Mouse (Mus musculus): ENCODE data around the gene Dlgap1. TPM values are rescaled to one million over a fixed set of nuclear protein-coding genes. Genes with fewer than 3 reads are reported as not detected.

Dlgap1 gene
- polyA plus RNA-seq, 1 experiment: 367 TPM

GRCm38 (mm10) chr17:70748476-70748830 lies 779.6 kb downstream of the Dlgap1 start:
- no peak for DNase-seq (ENCODE audit: extremely low spot score in 1 of 2, low spot score in 1 of 2)

DNA sequence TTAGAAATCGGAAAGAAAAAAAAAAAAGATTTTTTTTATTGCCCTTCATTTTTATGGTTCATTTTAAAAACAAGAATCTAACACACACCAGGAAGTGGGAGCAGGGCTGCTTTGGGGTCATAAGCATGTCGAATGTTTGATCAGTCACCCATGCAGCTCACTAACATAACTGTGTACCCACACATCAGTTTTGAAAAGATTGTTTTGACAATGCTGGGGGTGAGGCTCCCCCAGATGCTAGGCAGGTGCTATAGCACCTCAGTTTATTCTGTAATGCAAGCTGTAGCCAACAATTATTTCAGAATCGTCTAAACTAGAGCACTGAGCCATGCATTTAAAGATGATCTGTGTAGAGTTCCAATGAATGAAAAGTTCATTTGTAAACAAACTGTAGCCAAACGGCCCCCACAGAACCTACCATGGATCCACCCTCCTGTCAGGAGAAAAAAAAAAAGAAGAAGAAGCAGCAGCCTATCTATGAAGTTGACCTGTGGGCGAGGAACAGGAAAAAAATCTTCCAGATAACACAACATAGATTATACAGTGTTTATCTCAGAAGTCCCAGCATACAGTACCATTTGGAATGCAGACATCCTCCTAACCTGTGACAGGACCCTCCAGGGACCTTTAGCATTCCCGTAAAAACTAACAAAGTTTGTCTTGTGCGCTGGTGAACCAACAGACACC lies 780.2 kb downstream of the Dlgap1 start:
- no peak for DNase-seq (ENCODE audit: extremely low spot score in 1 of 2, low spot score in 1 of 2)

DNA sequence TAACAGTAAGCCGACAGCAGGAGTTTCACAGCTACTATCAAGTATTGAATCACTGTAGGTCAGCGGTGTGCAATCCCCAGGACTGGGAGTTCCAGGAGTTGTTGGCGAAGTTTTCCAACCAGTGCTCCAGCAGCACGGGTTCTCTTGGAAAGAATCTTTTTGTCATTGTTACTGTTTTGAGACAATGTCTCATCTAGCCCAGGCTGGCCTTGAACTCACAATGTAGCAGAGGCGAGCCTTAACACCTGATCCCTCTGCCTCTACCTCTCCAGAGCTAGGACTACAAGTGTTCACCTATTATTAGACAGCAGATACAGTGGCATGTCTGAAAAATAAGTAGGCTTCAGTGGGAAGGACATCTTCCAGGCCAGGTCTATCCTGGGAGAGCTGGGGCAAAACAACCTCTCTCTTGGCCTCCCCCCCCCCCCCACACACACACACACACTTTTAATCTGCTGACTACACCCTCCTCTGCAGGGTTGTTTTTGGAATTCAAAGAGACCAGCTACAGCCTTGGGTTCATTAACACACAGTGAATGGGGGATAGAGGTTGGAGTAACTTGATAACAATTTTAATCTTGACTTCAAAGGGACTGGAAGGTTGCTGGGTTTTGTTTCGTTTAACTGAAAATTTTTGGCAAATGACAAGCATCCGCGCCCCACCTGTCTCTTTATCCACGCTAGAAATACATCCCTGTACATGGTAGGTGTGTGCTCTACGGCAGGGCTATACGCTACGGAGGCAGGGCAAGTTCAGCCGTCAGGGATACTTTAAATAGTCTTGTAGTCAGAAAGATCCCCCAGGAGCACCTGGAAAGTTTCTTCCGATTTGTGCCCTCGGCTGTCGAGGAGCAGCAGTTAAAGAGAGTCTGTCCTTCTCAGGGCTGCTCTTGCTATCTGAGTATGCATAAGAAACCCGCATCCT lies 781.6 kb downstream of the Dlgap1 start:
- DNase-seq (ENCODE audit: extremely low spot score in 1 of 2, low spot score in 1 of 2): no peak

DNA sequence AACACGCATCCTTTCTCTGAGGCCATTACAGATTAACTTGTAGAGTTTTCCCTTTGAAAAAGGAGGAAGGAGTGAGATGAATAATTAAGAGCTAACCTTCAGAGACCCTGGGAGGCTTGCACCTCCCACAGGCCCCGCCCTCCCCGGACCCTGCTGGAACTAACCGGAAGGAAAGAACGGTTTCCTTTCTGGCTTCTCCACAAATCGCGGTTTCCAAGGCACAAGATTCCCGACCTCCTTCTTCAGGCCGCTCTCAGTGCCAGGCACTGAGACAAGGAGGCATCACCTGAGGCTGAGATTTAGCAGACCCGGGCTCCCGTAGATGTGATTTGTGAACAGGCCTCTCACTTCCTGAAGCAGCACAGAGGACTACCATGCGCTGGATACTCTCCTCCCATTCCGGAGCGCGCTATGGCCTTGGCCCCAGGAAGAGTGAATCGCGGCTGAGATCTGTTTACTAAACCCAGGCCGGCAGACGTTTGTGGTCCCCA lies 782.3 kb downstream of the Dlgap1 start:
- no peak for DNase-seq (ENCODE audit: extremely low spot score in 1 of 2, low spot score in 1 of 2)

DNA sequence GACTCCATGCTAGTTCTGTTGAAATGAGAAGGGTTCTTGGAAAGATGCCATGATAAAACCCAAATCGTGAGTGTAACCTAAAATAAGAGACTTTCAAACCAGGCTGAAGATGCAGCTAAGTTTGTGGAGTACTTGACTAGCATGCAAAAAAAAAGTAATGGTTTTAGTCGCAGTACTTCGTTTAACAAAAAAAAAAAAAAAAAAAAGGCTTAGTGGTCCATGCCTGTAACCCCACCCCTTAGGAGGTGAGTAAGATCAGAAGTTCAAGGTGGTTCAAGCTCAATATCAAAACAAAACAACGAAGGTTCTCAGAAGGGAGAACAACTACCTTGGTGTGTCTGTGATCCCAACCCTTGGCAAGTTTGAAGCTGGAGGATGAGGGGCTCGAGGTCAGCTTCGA lies 782.8 kb downstream of the Dlgap1 start:
- no peak for DNase-seq (ENCODE audit: extremely low spot score in 1 of 2, low spot score in 1 of 2)

DNA sequence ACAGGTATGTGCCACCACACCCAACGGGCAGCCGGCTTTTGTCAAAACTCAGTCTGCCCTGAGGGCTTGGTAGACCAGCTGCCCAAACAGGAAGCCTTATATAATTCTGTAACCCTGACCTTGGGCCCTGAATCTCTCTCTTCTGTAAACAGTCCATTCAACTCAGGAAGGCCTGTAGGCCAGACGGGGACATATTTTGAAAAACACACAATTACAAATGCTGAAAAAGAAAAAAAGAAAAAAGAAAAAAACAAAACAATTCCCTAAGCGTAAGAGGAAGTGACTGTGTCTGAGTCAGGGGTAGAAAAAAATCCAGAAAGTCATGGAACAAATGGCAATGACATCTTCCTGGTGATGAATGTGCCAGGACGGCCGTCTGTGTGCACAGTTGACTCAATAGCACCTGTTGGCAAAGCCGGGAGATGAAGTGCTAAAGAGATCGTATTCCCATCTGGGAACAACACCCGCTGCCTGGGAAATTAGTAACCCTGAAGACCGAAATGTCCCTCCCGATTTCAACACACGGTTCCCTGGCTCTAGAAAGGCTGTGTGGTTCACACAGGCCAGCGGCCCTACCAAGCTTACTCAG lies 784.7 kb downstream of the Dlgap1 start:
- peak in 1 of 2 experiments; percentile 48 for DNase-seq (ENCODE audit: extremely low spot score in 1 of 2, low spot score in 1 of 2)

- DNase-seq (ENCODE audit: extremely low spot score in 1 of 2, low spot score in 1 of 2): no peak
Measured at GRCm38 (mm10) chr17:70754041-70754440, 785.2 kb downstream of the Dlgap1 start.

DNA sequence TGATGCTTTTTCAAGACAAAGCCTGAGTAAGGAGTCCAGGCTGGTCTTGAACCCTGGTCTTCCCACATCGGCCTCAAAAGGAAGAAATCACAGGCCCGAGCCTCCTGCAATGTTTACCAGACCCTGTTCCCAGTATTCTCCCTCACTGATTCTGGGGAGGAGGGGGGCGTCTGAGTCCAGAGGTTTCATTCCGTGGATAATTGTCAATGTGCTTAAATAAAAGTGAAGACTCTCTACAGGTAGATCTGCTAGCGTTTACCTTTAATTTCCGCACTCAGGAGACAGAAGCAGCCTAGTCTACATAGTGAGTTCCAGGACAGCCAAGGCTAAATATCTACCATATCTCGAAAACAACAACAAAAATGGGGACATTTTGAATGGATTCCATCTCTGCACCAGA lies 785.8 kb downstream of the Dlgap1 start:
- DNase-seq (ENCODE audit: extremely low spot score in 1 of 2, low spot score in 1 of 2): no peak

DNA sequence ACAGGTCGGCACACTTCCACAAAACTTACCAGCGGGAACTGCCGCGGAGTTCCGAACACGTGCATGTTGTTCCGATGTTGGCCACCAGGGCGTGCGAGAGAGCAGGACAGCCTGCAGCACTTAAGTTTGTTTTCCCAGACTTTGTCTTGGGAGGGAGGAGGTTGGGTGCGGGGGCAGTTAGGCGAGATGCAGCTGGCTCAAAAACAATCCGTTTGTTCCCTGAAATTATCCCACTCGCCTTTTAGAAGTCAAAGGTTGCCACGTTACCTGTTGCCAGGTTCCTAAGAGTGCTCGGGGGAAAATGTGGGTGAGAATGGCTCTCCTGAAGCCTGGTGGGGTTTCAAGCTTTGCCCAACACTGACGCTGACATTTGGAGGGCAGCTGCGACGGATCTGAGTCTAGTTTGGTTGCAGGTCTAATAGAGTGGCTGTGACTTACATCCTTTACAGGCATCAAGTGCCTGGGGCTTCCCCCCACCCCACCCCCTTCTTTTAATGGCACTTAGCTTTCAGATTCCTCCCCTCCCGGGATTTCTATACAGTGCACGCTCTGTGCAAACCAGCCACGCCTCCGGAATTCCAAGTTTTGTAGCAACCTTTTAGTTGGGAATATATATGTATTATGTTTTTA lies 786.3 kb downstream of the Dlgap1 start:
- peak in 1 of 2 experiments; percentile 94 for DNase-seq (ENCODE audit: extremely low spot score in 1 of 2, low spot score in 1 of 2)

GRCm38 (mm10) chr17:70755669-70756263 lies 786.9 kb downstream of the Dlgap1 start:
- DNase-seq (ENCODE audit: extremely low spot score in 1 of 2, low spot score in 1 of 2): no peak

- no peak for DNase-seq (ENCODE audit: extremely low spot score in 1 of 2, low spot score in 1 of 2)
Measured at GRCm38 (mm10) chr17:70762001-70762400, 793.1 kb downstream of the Dlgap1 start.

GRCm38 (mm10) chr17:70762634-70763033 lies 793.8 kb downstream of the Dlgap1 start:
- no peak for DNase-seq (ENCODE audit: extremely low spot score in 1 of 2, low spot score in 1 of 2)

DNA sequence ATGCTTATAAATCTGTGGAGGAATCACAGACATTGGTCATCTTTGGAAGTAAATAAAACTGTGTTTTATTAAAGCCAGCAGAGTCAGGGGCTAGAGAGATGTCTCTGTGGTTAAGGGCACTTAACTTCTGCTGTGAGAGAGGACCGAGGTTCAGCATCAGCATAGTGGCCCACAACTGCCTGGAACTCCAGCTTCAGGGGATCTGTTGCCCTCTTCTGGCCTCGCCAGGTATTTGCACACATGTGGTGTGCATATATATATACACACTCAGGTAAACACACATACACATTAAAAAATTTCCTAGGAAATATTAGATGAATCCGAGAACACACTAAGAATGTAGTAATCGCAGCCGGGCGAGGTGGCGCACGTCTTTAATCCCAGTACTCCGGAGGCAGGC lies 796.5 kb downstream of the Dlgap1 start:
- no peak for DNase-seq (ENCODE audit: extremely low spot score in 1 of 2, low spot score in 1 of 2)

- no peak for DNase-seq (ENCODE audit: extremely low spot score in 1 of 2, low spot score in 1 of 2)
Measured at GRCm38 (mm10) chr17:70765976-70766375, 797.1 kb downstream of the Dlgap1 start.

- DNase-seq (ENCODE audit: extremely low spot score in 1 of 2, low spot score in 1 of 2): no peak
Measured at GRCm38 (mm10) chr17:70772120-70772899, 803.4 kb downstream of the Dlgap1 start.

DNA sequence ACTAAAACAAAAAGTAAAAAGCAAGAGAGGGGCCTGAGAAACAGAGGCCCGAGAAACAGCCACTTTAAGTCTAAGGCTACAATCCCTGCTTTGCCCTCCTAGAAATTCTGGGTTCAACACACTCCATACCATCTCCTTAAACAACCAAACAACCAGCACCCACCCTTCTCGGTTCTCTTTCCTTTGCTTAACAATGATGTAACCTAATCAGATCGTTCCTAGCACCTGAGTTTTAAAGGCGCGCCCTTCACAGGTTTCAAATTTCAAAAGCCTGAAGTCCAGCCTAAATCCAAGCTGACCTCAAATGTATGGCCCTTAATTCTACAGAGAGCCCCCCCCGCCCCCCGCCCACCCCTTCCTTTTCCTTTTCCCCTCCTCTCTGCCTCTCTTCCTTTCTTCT lies 810.9 kb downstream of the Dlgap1 start:
- DNase-seq (ENCODE audit: extremely low spot score in 1 of 2, low spot score in 1 of 2): no peak

- no peak for DNase-seq (ENCODE audit: extremely low spot score in 1 of 2, low spot score in 1 of 2)
Measured at GRCm38 (mm10) chr17:70780726-70781689, 812.1 kb downstream of the Dlgap1 start.

DNA sequence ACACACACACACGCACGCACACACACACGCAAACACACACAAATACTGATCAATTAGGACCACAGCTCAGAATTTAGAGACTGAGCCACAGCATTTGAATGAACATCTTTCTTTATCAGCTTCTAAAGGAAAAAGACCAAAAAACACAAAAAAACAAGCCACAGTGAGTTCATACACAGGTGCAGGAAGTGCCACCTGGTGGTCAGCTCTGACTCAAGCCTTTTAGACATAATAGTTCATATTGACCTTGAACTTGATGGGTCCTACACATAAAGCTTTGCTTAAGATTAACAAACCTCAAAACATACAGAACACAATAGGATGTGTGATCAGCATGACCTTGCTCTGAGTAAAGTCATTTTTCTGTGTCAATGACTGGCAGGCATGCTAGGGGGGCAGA lies 814.4 kb downstream of the Dlgap1 start:
- no peak for DNase-seq (ENCODE audit: extremely low spot score in 1 of 2, low spot score in 1 of 2)

- no peak for DNase-seq (ENCODE audit: extremely low spot score in 1 of 2, low spot score in 1 of 2)
Measured at GRCm38 (mm10) chr17:70787366-70787765, 818.5 kb downstream of the Dlgap1 start.
